Comparison of ENCODE assay signal across 10 mouse cellular contexts in genomic region chr8:80952235-80952915, GRCm38 (mm10).
DNase-seq lines count a peak whose midpoint lies in the region; ATAC-seq and TF ChIP-seq lines count a peak whose summit lies in the region.
"Had no signal": no experiment of that assay in that cellular context is flagged by ENCODE, and none has a peak within 500 bp of the region (broad histone marks: within the 10 kb centered on the region; RNA-seq: fewer than 3 reads in every experiment).

No protein-coding gene starts in this region.

- H3K9me3 ChIP-seq in hindbrain, postnatal 0 days (ENCODE audit: low read length), result no peaks in the 10 kb centered on the region
- H3K9me3 ChIP-seq: limb, embryonic 10.5 days had no signal

- no peak for TF ChIP-seq CTCF in layer of hippocampus, adult 2 months (conservative IDR thresholded peaks at IDR 0.05)
- no peak for TF ChIP-seq CTCF in hindbrain, postnatal 0 days (IDR thresholded peaks at IDR 0.05; ENCODE audit: low read depth)

- WGBS in hindbrain, postnatal 0 days, result 40% methylated on average over 6 of the region's 6 CpGs

- no peak overlapping the region for H3K4me2 ChIP-seq in hindbrain, postnatal 0 days (ENCODE audit: low read depth, low read length)

- no peak overlapping the region for H3K9ac ChIP-seq in hindbrain, postnatal 0 days (replicated peaks; ENCODE audit: low read length)

- no peaks in the 10 kb centered on the region for H3K36me3 ChIP-seq in hindbrain, postnatal 0 days (ENCODE audit: insufficient read depth, low read length)
- H3K36me3 ChIP-seq: limb, embryonic 10.5 days had no signal

- no peak overlapping the region for H3K4me3 ChIP-seq in layer of hippocampus, adult 2 months
- H3K4me3 ChIP-seq in hindbrain, postnatal 0 days (ENCODE audit: low read length), result no peak overlapping the region
- H3K4me3 ChIP-seq: limb, embryonic 10.5 days had no signal

- ATAC-seq in hindbrain, postnatal 0 days, result no peak
- ATAC-seq in megakaryocyte progenitor cell, adult 5-6 weeks (replicated peaks; ENCODE audit: poor library complexity), result peak; percentile 75

- H3K27me3 ChIP-seq in hindbrain, postnatal 0 days (ENCODE audit: insufficient read depth, low read length), result no peaks in the 10 kb centered on the region

- DNase-seq in embryo, embryonic 10.5 days (ENCODE audit: low spot score), result peak; percentile 7
- DNase-seq in embryo, embryonic 10 days (ENCODE audit: low spot score), result no peak
- DNase-seq in layer of hippocampus, adult 2 months (ENCODE audit: low spot score in 2 of 2), result no peak
- no peak for DNase-seq in layer of hippocampus, postnatal 36 days
- peak; percentile 51 for DNase-seq in hindbrain, postnatal 0 days (ENCODE audit: low spot score)
- DNase-seq in right cerebral cortex, adult 2 months (ENCODE audit: low spot score in 2 of 2), result no peak
- DNase-seq in cerebellum, adult 11 months, result no peak
- DNase-seq: cerebellum, adult 2 months had no signal

- H3K27ac ChIP-seq in layer of hippocampus, adult 2 months, result peak overlapping the region; percentile 11; the same call in 1 of the 2 replicates
- no peak overlapping the region for H3K27ac ChIP-seq in hindbrain, postnatal 0 days
- H3K27ac ChIP-seq: limb, embryonic 10.5 days had no signal

- peaks cover 9% of the 10 kb centered on the region; the same call in 1 of the 2 replicates for H3K4me1 ChIP-seq in hindbrain, postnatal 0 days (ENCODE audit: insufficient read depth, low read length)

Comparison
In these comparisons a context has a peak if more than half of its experiments do, and no peak if none do; other contexts are left out.
1. DNase-seq: peak in embryo, embryonic 10.5 days (single experiment) and hindbrain, postnatal 0 days (single experiment); none in embryo, embryonic 10 days (single experiment), layer of hippocampus, adult 2 months (0 of 2), layer of hippocampus, postnatal 36 days (0 of 2), right cerebral cortex, adult 2 months (0 of 2) and cerebellum, adult 11 months (single experiment).